Mouse (Mus musculus): ENCODE data around the gene Hhat. TPM values are rescaled to one million over a fixed set of nuclear protein-coding genes. Genes with fewer than 3 reads are reported as not detected.

Hhat gene
- total and polyA plus RNA-seq, 2 experiments from 2014 or later, result 4.0 to 13.2 TPM

DNA sequence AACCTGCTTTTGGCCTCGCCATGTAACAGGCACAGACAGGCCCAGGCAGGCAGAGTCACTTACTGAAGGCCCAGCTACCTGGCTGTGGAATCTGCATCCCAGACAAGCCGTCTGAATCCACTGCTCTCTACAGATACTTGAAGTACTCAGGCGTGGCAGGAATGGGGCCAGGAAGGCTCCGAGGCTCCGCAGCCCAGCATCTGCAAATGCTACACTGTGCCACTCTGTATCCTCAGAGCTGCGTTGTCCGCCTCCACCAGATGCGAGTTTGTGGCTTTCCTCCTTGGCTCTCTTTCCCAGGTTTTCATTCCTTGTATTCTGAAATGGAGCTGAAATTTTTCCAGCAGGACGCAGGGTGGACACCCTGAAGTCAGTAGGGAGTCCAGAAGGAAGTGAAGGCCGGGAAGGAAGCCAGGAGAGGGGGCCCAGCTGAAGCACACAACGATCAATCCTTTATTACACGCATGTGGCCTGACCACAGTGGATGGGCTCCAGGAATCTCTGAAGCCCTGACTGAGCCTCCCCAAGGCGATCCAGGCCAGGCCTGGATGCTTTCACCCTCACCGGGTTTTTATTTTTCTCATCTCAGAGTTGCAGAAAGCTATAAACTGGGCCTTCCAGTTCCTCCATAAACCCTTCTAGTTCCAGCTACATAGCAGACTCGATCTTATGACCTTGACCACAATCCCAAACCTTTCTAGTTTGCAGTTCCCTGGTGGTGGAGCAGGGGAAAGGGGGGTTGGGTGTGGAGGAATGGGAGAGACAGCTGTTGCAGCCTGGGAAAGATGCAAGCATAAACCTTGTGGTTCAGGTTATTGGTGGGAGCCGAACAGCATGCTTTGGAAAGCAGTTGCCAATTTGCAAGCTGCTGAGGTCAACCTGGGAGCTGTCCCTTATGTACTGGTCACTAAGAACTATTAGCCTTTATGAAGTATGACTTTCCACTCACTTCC lies 27.5 kb upstream of the Hhat start:
- Histone ChIP-seq H3K4me2 (ENCODE audit: low read depth, low read length) (no peak overlapping the region), H3K4me3 (ENCODE audit: low read depth, low read length) (no peak overlapping the region), H3K27ac (ENCODE audit: low read depth) (peak overlapping the region; percentile 22), H3K9ac (replicated peaks; ENCODE audit: low read depth, low read length) (no peak overlapping the region), H3K9me3 (replicated peaks; ENCODE audit: control insufficient read depth, low read length) (no peaks in the 10 kb centered on the region), H3K36me3 (replicated peaks; ENCODE audit: control insufficient read depth, insufficient read depth, low read length) (no peaks in the 10 kb centered on the region), H3K4me1 (ENCODE audit: control insufficient read depth, insufficient read depth) (0 out of 2 replicates have a peak, but pooled peaks cover 3% of the 10 kb centered on the region), H3K27me3 (ENCODE audit: control insufficient read depth, insufficient read depth, low read length) (no peaks in the 10 kb centered on the region)
- 63% methylated on average over 16 of the region's 16 CpGs for WGBS
- peak; percentile 59 for ATAC-seq (ENCODE audit: insufficient read depth, low read depth)
- DNase-seq (ENCODE audit: low spot score), result no peak
- no peak for TF ChIP-seq EP300 (IDR thresholded peaks at IDR 0.05; ENCODE audit: low read depth)
- TF ChIP-seq CTCF (IDR thresholded peaks at IDR 0.05; ENCODE audit: low read depth), result no peak

DNA sequence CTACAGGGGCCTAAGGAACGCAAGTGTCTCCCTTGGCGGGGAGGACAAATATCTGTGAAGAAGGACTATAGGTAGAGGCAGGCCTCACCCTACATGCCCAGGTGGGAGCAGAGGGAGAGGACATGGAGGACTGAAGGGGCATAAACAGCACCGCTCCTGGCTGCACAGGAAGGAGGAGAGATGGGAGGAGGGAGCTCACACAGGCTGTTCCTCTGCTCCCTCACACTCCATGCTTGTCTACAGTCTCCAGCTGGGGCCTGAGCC lies 25.9 kb upstream of the Hhat start:
- Histone ChIP-seq H3K4me2 (ENCODE audit: low read depth, low read length) (0 out of 2 replicates have a peak overlapping the region, but pooled peaks have one; percentile 26), H3K27me3 (ENCODE audit: control insufficient read depth, insufficient read depth, low read length) (no peaks in the 10 kb centered on the region), H3K4me3 (ENCODE audit: low read depth, low read length) (no peak overlapping the region), H3K9ac (replicated peaks; ENCODE audit: low read depth, low read length) (no peak overlapping the region), H3K27ac (ENCODE audit: low read depth) (no peak overlapping the region), H3K9me3 (replicated peaks; ENCODE audit: control insufficient read depth, low read length) (no peaks in the 10 kb centered on the region), H3K4me1 (ENCODE audit: control insufficient read depth, insufficient read depth) (0 out of 2 replicates have a peak, but pooled peaks cover 3% of the 10 kb centered on the region), H3K36me3 (replicated peaks; ENCODE audit: control insufficient read depth, insufficient read depth, low read length) (no peaks in the 10 kb centered on the region)
- DNase-seq (ENCODE audit: low spot score) (no peak), ATAC-seq (ENCODE audit: insufficient read depth, low read depth) (no peak)
- no peak for TF ChIP-seq EP300 (IDR thresholded peaks at IDR 0.05; ENCODE audit: low read depth)
- 59% methylated on average over 3 of the region's 3 CpGs for WGBS

DNA sequence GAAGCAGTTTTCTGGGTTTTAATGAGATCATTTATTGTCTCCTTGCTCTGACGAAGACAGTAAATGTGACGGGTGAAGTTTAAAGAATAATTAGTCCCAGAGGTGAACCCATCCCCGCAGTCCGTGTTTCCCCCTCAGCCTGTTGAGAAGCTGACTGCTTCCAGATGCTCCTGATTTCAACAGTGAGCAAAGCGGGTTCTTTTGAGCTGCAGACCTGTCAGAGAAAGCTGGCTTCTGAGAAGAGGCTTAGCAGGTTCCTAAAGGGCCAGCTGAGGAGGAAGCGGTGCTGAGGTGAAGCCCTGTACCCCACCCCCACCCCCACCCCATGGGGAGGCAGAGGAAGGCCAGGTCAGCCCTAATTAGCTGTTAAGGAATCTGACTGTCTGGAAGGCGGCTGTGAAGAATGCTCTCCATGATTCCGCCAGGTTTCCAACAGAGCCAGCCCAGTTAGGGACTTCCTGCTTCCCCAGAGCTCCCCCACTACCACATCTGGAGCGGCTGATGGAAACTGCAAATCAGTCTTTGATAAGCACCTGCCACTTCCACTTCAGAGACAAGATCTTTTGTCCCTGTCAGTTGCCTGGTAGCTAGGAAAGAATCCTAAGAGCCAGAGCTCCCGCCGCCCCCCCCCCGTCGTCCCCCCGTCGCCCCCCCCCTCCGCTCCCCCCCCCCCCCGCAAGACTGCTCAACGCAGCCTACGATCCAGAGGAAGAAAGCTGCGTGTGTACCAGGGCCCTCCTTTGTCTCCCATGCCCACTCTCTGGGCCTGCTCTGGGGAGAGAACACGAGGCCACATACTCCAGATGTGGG lies 25.4 kb upstream of the Hhat start:
- ATAC-seq (ENCODE audit: insufficient read depth, low read depth) (0 out of 2 replicates have a peak, but pooled peaks have one; percentile 22), DNase-seq (ENCODE audit: low spot score) (no peak)
- Histone ChIP-seq H3K4me3 (ENCODE audit: low read depth, low read length) (no peak overlapping the region), H3K9me3 (replicated peaks; ENCODE audit: control insufficient read depth, low read length) (no peaks in the 10 kb centered on the region), H3K4me1 (ENCODE audit: control insufficient read depth, insufficient read depth) (0 out of 2 replicates have a peak, but pooled peaks cover 6% of the 10 kb centered on the region), H3K27ac (ENCODE audit: low read depth) (peak overlapping the region; percentile 9; the same call in 1 of the 2 replicates), H3K36me3 (replicated peaks; ENCODE audit: control insufficient read depth, insufficient read depth, low read length) (no peaks in the 10 kb centered on the region), H3K9ac (replicated peaks; ENCODE audit: low read depth, low read length) (no peak overlapping the region), H3K27me3 (ENCODE audit: control insufficient read depth, insufficient read depth, low read length) (no peaks in the 10 kb centered on the region), H3K4me2 (ENCODE audit: low read depth, low read length) (peak overlapping the region; percentile 26; the same call in 1 of the 2 replicates)
- 10% methylated on average over 11 of the region's 21 CpGs for WGBS
- TF ChIP-seq EP300 (IDR thresholded peaks at IDR 0.05; ENCODE audit: low read depth), result no peak
- TF ChIP-seq CTCF (IDR thresholded peaks at IDR 0.05; ENCODE audit: low read depth), result no peak

DNA sequence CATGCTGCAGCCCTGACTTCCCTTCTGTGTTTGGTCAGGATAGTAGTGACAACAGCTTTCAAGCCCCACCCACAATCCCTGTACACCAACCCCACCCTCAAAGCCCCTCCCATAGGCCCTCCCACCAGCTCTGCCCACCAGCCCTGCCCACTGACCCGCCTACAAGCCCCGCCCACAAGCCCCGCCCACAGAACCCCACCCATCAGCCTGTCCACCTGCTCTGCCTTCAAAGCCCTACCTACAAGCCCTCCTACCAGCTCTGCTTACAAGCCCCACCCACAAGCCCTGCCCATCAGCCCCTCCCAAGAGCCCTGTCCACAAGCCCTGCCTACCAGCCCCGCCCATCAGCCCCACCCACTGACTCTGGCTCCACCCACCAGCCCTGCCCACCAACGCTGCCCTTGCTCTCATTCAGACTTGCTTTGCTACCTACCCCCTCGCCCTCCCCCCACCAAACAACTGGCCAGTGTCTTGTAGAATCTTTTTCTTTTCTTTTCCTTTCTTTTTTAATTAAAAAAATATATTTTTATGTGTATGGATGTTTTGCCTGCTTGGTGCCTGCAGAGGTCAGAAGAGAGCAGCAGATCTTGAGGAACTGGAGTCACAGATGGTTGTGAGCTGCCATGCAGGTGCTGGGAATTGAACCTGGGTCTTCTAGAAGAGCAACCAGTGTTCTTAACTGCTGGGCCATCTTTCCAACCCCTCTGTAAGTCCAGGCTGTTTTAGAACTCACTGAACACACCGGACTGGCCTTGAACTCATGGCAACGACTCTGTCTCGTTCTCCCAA lies 24.1 kb upstream of the Hhat start:
- H3K4me2 ChIP-seq (ENCODE audit: low read depth, low read length), result no peak overlapping the region
- no peak overlapping the region for H3K4me3 ChIP-seq (ENCODE audit: low read depth, low read length)
- no peak for DNase-seq (ENCODE audit: low spot score)
- 64% methylated on average over 9 of the region's 9 CpGs for WGBS
- TF ChIP-seq EP300 (IDR thresholded peaks at IDR 0.05; ENCODE audit: low read depth) (no peak), CTCF (IDR thresholded peaks at IDR 0.05; ENCODE audit: low read depth) (no peak)
- no peak for ATAC-seq (ENCODE audit: insufficient read depth, low read depth)
- H3K9ac ChIP-seq (replicated peaks; ENCODE audit: low read depth, low read length), result no peak overlapping the region
- 0 out of 2 replicates have a peak, but pooled peaks cover 6% of the 10 kb centered on the region for H3K4me1 ChIP-seq (ENCODE audit: control insufficient read depth, insufficient read depth)
- H3K27ac ChIP-seq (ENCODE audit: low read depth), result no peak overlapping the region
- H3K36me3 ChIP-seq (replicated peaks; ENCODE audit: control insufficient read depth, insufficient read depth, low read length), result no peaks in the 10 kb centered on the region
- H3K9me3 ChIP-seq (replicated peaks; ENCODE audit: control insufficient read depth, low read length), result no peaks in the 10 kb centered on the region
- no peaks in the 10 kb centered on the region for H3K27me3 ChIP-seq (ENCODE audit: control insufficient read depth, insufficient read depth, low read length)

DNA sequence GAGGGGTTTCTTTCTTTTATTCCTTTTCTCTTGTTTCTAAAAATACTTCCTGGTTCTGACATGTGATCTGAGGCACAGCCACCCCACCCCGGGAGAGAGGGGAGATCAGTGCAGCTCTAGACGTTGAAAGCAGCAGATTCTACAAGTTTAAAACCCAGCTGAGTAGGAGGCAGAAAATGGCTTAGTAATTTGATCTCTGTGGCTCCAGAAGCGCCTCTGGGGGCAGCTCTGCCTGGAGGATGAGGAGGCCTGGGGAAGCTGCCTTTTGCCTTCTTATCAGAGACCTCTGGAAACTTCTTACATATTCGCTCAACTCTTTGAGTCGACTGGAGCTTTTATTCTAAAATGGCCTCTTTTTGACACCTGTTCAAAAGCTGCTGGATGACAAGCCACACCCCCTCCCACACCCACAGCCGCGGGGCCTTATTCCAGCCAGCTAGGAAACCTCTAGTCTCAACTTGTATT lies 20.9 kb upstream of the Hhat start:
- H3K4me1 ChIP-seq (ENCODE audit: control insufficient read depth, insufficient read depth), result peaks cover 10% of the 10 kb centered on the region; the same call in 1 of the 2 replicates

More for the DNA sequence above, 20.9 kb upstream of the Hhat start:
- ATAC-seq (ENCODE audit: insufficient read depth, low read depth) (no peak), DNase-seq (ENCODE audit: low spot score) (no peak)
- Histone ChIP-seq H3K36me3 (replicated peaks; ENCODE audit: control insufficient read depth, insufficient read depth, low read length) (no peaks in the 10 kb centered on the region), H3K4me3 (ENCODE audit: low read depth, low read length) (no peak overlapping the region), H3K9ac (replicated peaks; ENCODE audit: low read depth, low read length) (no peak overlapping the region), H3K27me3 (ENCODE audit: control insufficient read depth, insufficient read depth, low read length) (no peaks in the 10 kb centered on the region), H3K9me3 (replicated peaks; ENCODE audit: control insufficient read depth, low read length) (no peaks in the 10 kb centered on the region), H3K27ac (ENCODE audit: low read depth) (no peak overlapping the region; the same call in 1 of the 2 replicates), H3K4me2 (ENCODE audit: low read depth, low read length) (no peak overlapping the region)
- no peak for TF ChIP-seq EP300 (IDR thresholded peaks at IDR 0.05; ENCODE audit: low read depth)
- TF ChIP-seq CTCF (IDR thresholded peaks at IDR 0.05; ENCODE audit: low read depth), result no peak
- WGBS, result 6% methylated on average over 7 of the region's 7 CpGs

Data from heart, postnatal 0 days (tissue).